Mouse (Mus musculus): Measurements from ENCODE around the gene Stard13. TPM values are rescaled to one million over a fixed set of nuclear protein-coding genes. Genes with fewer than 3 reads are reported as not detected.
A peak's percentile ranks its signal among the peaks of the same experiment; 100 is the strongest.

The Stard13 gene
- polyA plus RNA-seq, 1 experiment from 2014 or later, result 3.4 TPM

GRCm38 (mm10) chr5:151189321-151189720 lies 44.3 kb downstream of the Stard13 start:
- peak overlapping the region; percentile 62 for H3K4me3 ChIP-seq
- no peak overlapping the region for H3K27ac ChIP-seq
- no peak for DNase-seq (ENCODE audit: low spot score)
- H3K9me3 ChIP-seq (replicated peaks), result no peaks in the 10 kb centered on the region
- H3K4me1 ChIP-seq, result peaks cover 9% of the 10 kb centered on the region; the same call in 1 of the 2 replicates
- H3K36me3 ChIP-seq, result no peaks in the 10 kb centered on the region
- no peaks in the 10 kb centered on the region for H3K27me3 ChIP-seq (ENCODE audit: low read depth, poor library complexity, severe bottlenecking)
- 39% methylated on average over 3 of the region's 3 CpGs for WGBS

GRCm38 (mm10) chr5:151188659-151189058 lies 45.0 kb downstream of the Stard13 start:
- DNase-seq (ENCODE audit: low spot score), result no peak
- 89% methylated on average over 6 of the region's 6 CpGs for WGBS
- H3K27me3 ChIP-seq (ENCODE audit: low read depth, poor library complexity, severe bottlenecking), result no peaks in the 10 kb centered on the region
- H3K36me3 ChIP-seq, result no peaks in the 10 kb centered on the region
- H3K27ac ChIP-seq, result no peak overlapping the region
- H3K9me3 ChIP-seq (replicated peaks), result no peaks in the 10 kb centered on the region
- H3K4me3 ChIP-seq, result no peak overlapping the region
- peaks cover 14% of the 10 kb centered on the region; the same call in 1 of the 2 replicates for H3K4me1 ChIP-seq

GRCm38 (mm10) chr5:151187336-151187735 lies 46.3 kb downstream of the Stard13 start:
- H3K27ac ChIP-seq, result no peak overlapping the region
- DNase-seq (ENCODE audit: low spot score), result no peak
- 86% methylated on average over 11 of the region's 11 CpGs for WGBS
- no peaks in the 10 kb centered on the region for H3K36me3 ChIP-seq
- no peak overlapping the region for H3K4me3 ChIP-seq
- H3K9me3 ChIP-seq (replicated peaks), result no peaks in the 10 kb centered on the region
- no peaks in the 10 kb centered on the region for H3K27me3 ChIP-seq (ENCODE audit: low read depth, poor library complexity, severe bottlenecking)
- H3K4me1 ChIP-seq, result peaks cover 15% of the 10 kb centered on the region; the same call in 1 of the 2 replicates

GRCm38 (mm10) chr5:151185286-151185856 lies 48.3 kb downstream of the Stard13 start:
- H3K27me3 ChIP-seq (ENCODE audit: low read depth, poor library complexity, severe bottlenecking), result no peaks in the 10 kb centered on the region
- H3K4me1 ChIP-seq, result peaks cover 15% of the 10 kb centered on the region; the same call in 1 of the 2 replicates
- no peak overlapping the region for H3K4me3 ChIP-seq
- no peak for DNase-seq (ENCODE audit: low spot score)
- WGBS, result 84% methylated on average over 8 of the region's 8 CpGs
- no peak overlapping the region for H3K27ac ChIP-seq
- no peaks in the 10 kb centered on the region for H3K36me3 ChIP-seq
- H3K9me3 ChIP-seq (replicated peaks), result no peaks in the 10 kb centered on the region

- Histone ChIP-seq H3K27ac (no peak overlapping the region), H3K27me3 (ENCODE audit: low read depth, poor library complexity, severe bottlenecking) (no peaks in the 10 kb centered on the region), H3K4me1 (0 out of 2 replicates have a peak, but pooled peaks cover 6% of the 10 kb centered on the region), H3K36me3 (no peaks in the 10 kb centered on the region), H3K9me3 (replicated peaks) (no peaks in the 10 kb centered on the region), H3K4me3 (no peak overlapping the region)
- WGBS, result 79% methylated on average over 11 of the region's 11 CpGs
- DNase-seq (ENCODE audit: low spot score), result no peak
Measured at GRCm38 (mm10) chr5:151183656-151184240, 49.9 kb downstream of the Stard13 start.

- no peak overlapping the region for H3K27ac ChIP-seq
- WGBS, result 96% methylated on average over 8 of the region's 8 CpGs
- no peaks in the 10 kb centered on the region for H3K27me3 ChIP-seq (ENCODE audit: low read depth, poor library complexity, severe bottlenecking)
- H3K4me3 ChIP-seq, result no peak overlapping the region
- 0 out of 2 replicates have a peak, but pooled peaks cover 6% of the 10 kb centered on the region for H3K4me1 ChIP-seq
- H3K9me3 ChIP-seq (replicated peaks), result no peaks in the 10 kb centered on the region
- DNase-seq (ENCODE audit: low spot score), result no peak
- no peaks in the 10 kb centered on the region for H3K36me3 ChIP-seq
Measured at GRCm38 (mm10) chr5:151181288-151181687, 52.3 kb downstream of the Stard13 start.

GRCm38 (mm10) chr5:151180176-151180785 lies 53.4 kb downstream of the Stard13 start:
- Histone ChIP-seq H3K9me3 (replicated peaks) (no peaks in the 10 kb centered on the region), H3K36me3 (no peaks in the 10 kb centered on the region), H3K4me3 (no peak overlapping the region), H3K27me3 (ENCODE audit: low read depth, poor library complexity, severe bottlenecking) (no peaks in the 10 kb centered on the region), H3K4me1 (0 out of 2 replicates have a peak, but pooled peaks cover 6% of the 10 kb centered on the region), H3K27ac (no peak overlapping the region)
- 60% methylated on average over 9 of the region's 9 CpGs for WGBS
- no peak for DNase-seq (ENCODE audit: low spot score)

GRCm38 (mm10) chr5:151177171-151177570 lies 56.5 kb downstream of the Stard13 start:
- Histone ChIP-seq H3K27me3 (ENCODE audit: low read depth, poor library complexity, severe bottlenecking) (no peaks in the 10 kb centered on the region), H3K36me3 (no peaks in the 10 kb centered on the region), H3K4me3 (no peak overlapping the region), H3K9me3 (replicated peaks) (no peaks in the 10 kb centered on the region), H3K4me1 (no peaks in the 10 kb centered on the region; the same call in 1 of the 2 replicates), H3K27ac (no peak overlapping the region)
- no peak for DNase-seq (ENCODE audit: low spot score)
- WGBS, result 92% methylated on average over 3 of the region's 3 CpGs

- H3K4me3 ChIP-seq, result no peak overlapping the region
- H3K27me3 ChIP-seq (ENCODE audit: low read depth, poor library complexity, severe bottlenecking), result no peaks in the 10 kb centered on the region
- H3K9me3 ChIP-seq (replicated peaks), result no peaks in the 10 kb centered on the region
- no peaks in the 10 kb centered on the region for H3K36me3 ChIP-seq
- DNase-seq (ENCODE audit: low spot score), result no peak
- no peak overlapping the region for H3K27ac ChIP-seq
- WGBS, result 86% methylated on average over 4 of the region's 4 CpGs
- H3K4me1 ChIP-seq, result no peaks in the 10 kb centered on the region; the same call in 1 of the 2 replicates
Measured at GRCm38 (mm10) chr5:151175897-151176313, 57.7 kb downstream of the Stard13 start.

- Histone ChIP-seq H3K36me3 (no peaks in the 10 kb centered on the region), H3K4me1 (no peaks in the 10 kb centered on the region; the same call in 1 of the 2 replicates), H3K9me3 (replicated peaks) (no peaks in the 10 kb centered on the region), H3K27ac (no peak overlapping the region; the same call in 1 of the 2 replicates), H3K4me3 (no peak overlapping the region), H3K27me3 (ENCODE audit: low read depth, poor library complexity, severe bottlenecking) (no peaks in the 10 kb centered on the region)
- no peak for DNase-seq (ENCODE audit: low spot score)
- WGBS, result 77% methylated on average over 7 of the region's 7 CpGs
Measured at GRCm38 (mm10) chr5:151174485-151175460, 58.9 kb downstream of the Stard13 start.

- Histone ChIP-seq H3K27me3 (ENCODE audit: low read depth, poor library complexity, severe bottlenecking) (no peaks in the 10 kb centered on the region), H3K4me3 (no peak overlapping the region), H3K27ac (no peak overlapping the region), H3K4me1 (no peaks in the 10 kb centered on the region; the same call in 1 of the 2 replicates), H3K9me3 (replicated peaks) (no peaks in the 10 kb centered on the region), H3K36me3 (no peaks in the 10 kb centered on the region)
- DNase-seq (ENCODE audit: low spot score), result no peak
- 85% methylated on average over 1 of the region's 1 CpGs for WGBS
Measured at GRCm38 (mm10) chr5:151173774-151174173, 59.9 kb downstream of the Stard13 start.

- Histone ChIP-seq H3K9me3 (replicated peaks) (no peaks in the 10 kb centered on the region), H3K4me1 (no peaks in the 10 kb centered on the region; the same call in 1 of the 2 replicates), H3K27me3 (ENCODE audit: low read depth, poor library complexity, severe bottlenecking) (no peaks in the 10 kb centered on the region), H3K4me3 (no peak overlapping the region), H3K36me3 (no peaks in the 10 kb centered on the region), H3K27ac (no peak overlapping the region)
- DNase-seq (ENCODE audit: low spot score), result no peak
- 79% methylated on average over 3 of the region's 3 CpGs for WGBS
Measured at GRCm38 (mm10) chr5:151170168-151170750, 63.4 kb downstream of the Stard13 start.
